Mouse (Mus musculus): ENCODE results near the gene Gm20937. TPM values are rescaled to one million over a fixed set of nuclear protein-coding genes. Genes with fewer than 3 reads are reported as not detected.
"Not testable (repeated sequence)": the region's sequence is repeated elsewhere in the genome, so short reads cannot be mapped to it uniquely, and the experiment has no call there.

Gm20937 gene
- polyA plus RNA-seq (2014; fragmentation: Nextera tagmentation; extraction: Ambion mirVana), result not detected in 2 replicates

- not testable (repeated sequence) for H3K27me3 ChIP-seq (ENCODE audit: insufficient read depth, low read length); DNase-seq; H3K4me2 ChIP-seq; H3K27ac ChIP-seq (ENCODE audit: low read depth); H3K4me3 ChIP-seq (ENCODE audit: low read depth, low read length); H3K9me3 ChIP-seq (ENCODE audit: low read depth, low read length); ATAC-seq (ENCODE audit: insufficient read depth); H3K9ac ChIP-seq; H3K4me1 ChIP-seq (ENCODE audit: insufficient read depth); H3K36me3 ChIP-seq (ENCODE audit: insufficient read depth)
- no CpG with 5 or more reads among the region's 6 CpGs for WGBS
These were observed at the start of gene Gm20937 for GRCm38 (mm10) chrY:68294798-68295197. Gene Gm20937 (minus strand): TSS chrY:68294898.

Other genes with a start within 250 kb of the Gm20937 start
- gene Gm20816, start 243.1 kb upstream of the Gm20937 start, polyA plus RNA-seq (2014; fragmentation: Nextera tagmentation; extraction: Ambion mirVana), result not detected in 2 replicates